Mouse (Mus musculus): ENCODE measurements around the gene Lin54.

- TF ChIP-seq GATA1 (IDR thresholded peaks at IDR 0.05; ENCODE audit: borderline replicate concordance, low read length): no peak
- no peak for TF ChIP-seq FLI1 (IDR thresholded peaks at IDR 0.05; ENCODE audit: low read length)
Measured at GRCm38 (mm10) chr5:100437086-100437485, 63.4 kb downstream of the Lin54 start.
